Mouse (Mus musculus) liver, embryonic 14.5 days (tissue): ENCODE measurements around the gene Sept11. TPM values are rescaled to one million over a fixed set of nuclear protein-coding genes. Genes with fewer than 3 reads are reported as not detected.

Source experiments
- ATAC-seq: fragments of 200-750 bp; cut with Nextera tagmentation; 2 replicates; pipeline ENCODE4 v1.8.0; 2017; ENCODE audit warnings: moderate number of reproducible peaks, mild to moderate bottlenecking, moderate library complexity; ENCODE audit not compliant: insufficient read depth
- DNase-seq, 3 experiments: peaks; one replicate each; pipeline ENCODE4 v3.0.0-alpha.2; 2012 to 2013; ENCODE audit warnings: low read depth in 3 of 3, low spot score in 3 of 3
- H3K27ac ChIP-seq: fragments of 300-500 bp; sonication (generic); 2 replicates; pipeline ENCODE4 v1.5.1; 2014; ENCODE audit warnings: moderate library complexity, mild to moderate bottlenecking, control low read depth, inconsistent platforms
- H3K27me3 ChIP-seq: fragments of 300-500 bp; sonication (generic); 2 replicates; pipeline ENCODE4 v1.6.1; 2014; ENCODE audit warnings: mild to moderate bottlenecking, low read length, moderate library complexity; ENCODE audit not compliant: control insufficient read depth, insufficient read depth
- H3K36me3 ChIP-seq: fragments of 300-500 bp; sonication (generic); replicated peaks from 2 replicates; pipeline ENCODE4 v1.6.1; 2014; ENCODE audit warnings: low read depth; ENCODE audit not compliant: control insufficient read depth, insufficient read depth
- H3K4me1 ChIP-seq, 2 experiments: fragments of 200-500 bp in 1 of 2; fragments of 300-500 bp in 1 of 2; sonication (generic) in 1 of 2; replicated peaks; 2 replicates each; pipeline ENCODE4 v1.6.1; 2012 to 2014; ENCODE audit warnings: antibody characterized with exemption in 1 of 2, inconsistent platforms in 1 of 2, low read length in 1 of 2; ENCODE audit not compliant: control insufficient read depth in 2 of 2, insufficient read depth in 2 of 2
- H3K4me2 ChIP-seq: fragments of 300-500 bp; sonication (generic); 2 replicates; pipeline ENCODE4 v1.6.1; 2014; ENCODE audit warnings: low read depth, mild to moderate bottlenecking, control low read depth, moderate library complexity
- H3K4me3 ChIP-seq, 2 experiments: fragments of 200-500 bp in 1 of 2; fragments of 300-500 bp in 1 of 2; sonication (generic) in 1 of 2; 2 replicates each; pipeline ENCODE4 v1.5.1; 2012 to 2014; ENCODE audit warnings: low read depth in 2 of 2, low read length in 2 of 2, mild to moderate bottlenecking in 2 of 2, control low read depth in 1 of 2, inconsistent platforms in 1 of 2, moderate library complexity in 1 of 2; ENCODE audit not compliant: insufficient read depth in 1 of 2
- H3K9ac ChIP-seq: fragments of 300-500 bp; sonication (generic); replicated peaks from 2 replicates; pipeline ENCODE4 v1.6.1; 2014; ENCODE audit warnings: mild to moderate bottlenecking, control low read depth, moderate library complexity
- H3K9me3 ChIP-seq: fragments of 300-500 bp; sonication (generic); 2 replicates; pipeline ENCODE4 v1.6.1; 2016; ENCODE audit warnings: low read length, mixed read lengths; ENCODE audit not compliant: control insufficient read depth
- CTCF ChIP-seq: IDR thresholded peaks from 2 replicates; pipeline ENCODE4 v1.5.1; 2016; ENCODE audit warnings: antibody characterized with exemption, low read depth, control low read depth
- EP300 ChIP-seq: IDR thresholded peaks from 2 replicates; pipeline ENCODE4 v1.6.1; 2016; ENCODE audit warnings: antibody characterized with exemption, low read depth
- WGBS: fragments of 180-500 bp; shearing (Covaris S2); extraction: QIAGEN DNeasy Blood & Tissue Kit; methylation state at CpG from one replicate; pipeline ENCODE4 v1.1.7; 2014; ENCODE audit not compliant: insufficient replicate concordance; 5-methylcytosine and 5-hydroxymethylcytosine counted together
- polyA plus RNA-seq, 2 experiments: library from polyadenylated mRNA; depleted of rRNA in 1 of 2; stranded (reverse) in 1 of 2; unstranded in 1 of 2; fragments of >200 nt; fragmentation: Nextera tagmentation in 1 of 2; extraction: Ambion mirVana in 1 of 2; gene quantifications; 2 replicates each; pipeline versions ENCODE4 v1.2.1 to v1.2.3; 2012 to 2014

Gene Sept11
- polyA plus RNA-seq, 2 experiments = 13.8 to 18.6 TPM

DNA sequence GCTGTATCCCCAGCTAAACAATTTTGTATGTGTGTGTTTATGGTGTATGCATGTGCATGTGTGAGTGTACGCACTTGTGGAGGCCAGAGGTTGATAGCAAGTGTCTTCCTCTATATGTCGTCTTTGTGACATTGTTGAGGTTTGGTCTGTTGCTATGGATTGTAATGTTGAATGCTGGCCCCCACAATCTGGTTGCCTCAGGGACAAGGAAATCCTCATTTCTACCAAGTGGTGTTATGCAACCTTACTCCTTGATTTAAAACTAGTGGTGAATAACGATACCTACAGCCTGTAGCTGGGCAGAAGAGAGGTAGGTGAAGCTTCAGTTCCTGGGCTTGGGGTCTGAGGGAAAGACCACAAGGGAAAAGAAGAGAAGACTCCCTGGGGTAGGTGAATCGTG is 7.3 kb upstream of the Sept11 start:
- Histone ChIP-seq H3K27me3 (no peaks in the 10 kb centered on the region), H3K4me1 (no peaks in the 10 kb centered on the region), H3K36me3 (no peaks in the 10 kb centered on the region), H3K9me3 (no peaks in the 10 kb centered on the region), H3K9ac (no peak overlapping the region), H3K4me3 (no peak overlapping the region), H3K4me2 (no peak overlapping the region), H3K27ac (no peak overlapping the region)
- DNase-seq (no peak), ATAC-seq (no peak)
- WGBS = 59% methylated on average over 4 of the region's 4 CpGs
- no peak for TF ChIP-seq CTCF
- no peak for TF ChIP-seq EP300

DNA sequence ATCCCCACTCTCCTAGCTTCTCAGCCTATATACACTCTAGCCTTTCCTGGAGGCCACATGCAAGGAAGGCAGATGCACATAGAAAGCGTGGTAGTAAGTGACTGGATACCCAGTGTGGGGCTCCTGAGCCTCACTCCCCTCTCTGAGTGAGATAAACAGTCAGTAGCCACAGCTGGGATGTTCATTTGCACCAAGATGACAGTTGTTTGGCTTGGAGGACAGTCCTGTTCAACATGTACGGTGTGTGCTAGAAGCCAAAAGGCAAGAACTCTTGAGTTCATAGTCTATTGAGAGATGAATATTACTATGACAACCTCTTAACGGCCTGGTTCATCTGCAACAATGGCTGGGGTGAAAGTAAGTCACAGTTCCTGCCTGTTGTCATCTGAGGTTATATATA is 2.0 kb upstream of the Sept11 start:
- 65% methylated on average over 3 of the region's 3 CpGs for WGBS
- peaks cover 4 to 13% of the 10 kb centered on the region in 2 experiments for H3K4me1 ChIP-seq
- H3K9ac ChIP-seq = no peak overlapping the region
- H3K36me3 ChIP-seq = no peaks in the 10 kb centered on the region
- ATAC-seq (no peak), DNase-seq (no peak)
- no peak overlapping the region for H3K4me2 ChIP-seq
- H3K27ac ChIP-seq = no peak overlapping the region
- no peak overlapping the region for H3K4me3 ChIP-seq
- TF ChIP-seq CTCF (no peak), EP300 (no peak)
- H3K9me3 ChIP-seq = no peaks in the 10 kb centered on the region
- no peaks in the 10 kb centered on the region for H3K27me3 ChIP-seq

DNA sequence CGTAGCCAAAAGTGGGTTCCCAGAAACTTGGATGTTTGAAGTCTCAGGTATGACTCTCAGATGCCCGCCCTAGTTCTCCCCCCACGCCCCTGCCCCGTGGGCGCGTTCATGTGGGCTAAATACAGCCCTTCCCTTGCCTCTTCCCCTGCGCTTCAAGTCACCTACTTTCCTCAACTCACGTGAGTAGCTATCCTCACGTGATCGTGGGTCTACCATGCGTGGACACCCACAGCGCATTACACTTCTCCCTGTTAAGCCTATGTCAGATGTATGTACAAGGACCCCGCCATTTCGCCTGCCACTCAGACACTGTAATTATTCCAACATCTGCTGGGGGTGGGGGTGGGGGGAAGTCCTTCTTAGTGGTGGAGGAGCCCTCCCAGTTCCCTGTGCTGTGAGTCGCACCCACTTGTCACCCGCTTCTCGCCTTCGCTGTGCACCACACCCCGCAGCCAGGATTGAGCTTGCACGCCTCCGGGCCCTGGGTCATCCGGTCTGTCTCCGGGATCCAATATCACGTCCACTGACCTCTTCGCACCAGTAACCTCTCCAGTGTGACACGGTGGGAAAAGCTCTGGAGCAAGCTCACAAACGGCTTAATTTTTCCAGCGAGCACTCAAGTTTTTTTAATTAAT is 973 bp upstream of the Sept11 start:
- 6% methylated on average over 28 of the region's 28 CpGs for WGBS
- no peak for DNase-seq
- Histone ChIP-seq H3K27me3 (no peaks in the 10 kb centered on the region), H3K36me3 (no peaks in the 10 kb centered on the region), H3K4me1 (peaks cover 4 to 15% of the 10 kb centered on the region in 2 experiments), H3K9me3 (no peaks in the 10 kb centered on the region), H3K9ac (peak overlapping the region; percentile 70), H3K4me3 (peak overlapping the region; percentile 69 to 86), H3K4me2 (peak overlapping the region; percentile 82), H3K27ac (no peak overlapping the region)
- peak; percentile 29; the same call in 1 of the 2 replicates for ATAC-seq
- TF ChIP-seq CTCF = no peak
- TF ChIP-seq EP300 = no peak

DNA sequence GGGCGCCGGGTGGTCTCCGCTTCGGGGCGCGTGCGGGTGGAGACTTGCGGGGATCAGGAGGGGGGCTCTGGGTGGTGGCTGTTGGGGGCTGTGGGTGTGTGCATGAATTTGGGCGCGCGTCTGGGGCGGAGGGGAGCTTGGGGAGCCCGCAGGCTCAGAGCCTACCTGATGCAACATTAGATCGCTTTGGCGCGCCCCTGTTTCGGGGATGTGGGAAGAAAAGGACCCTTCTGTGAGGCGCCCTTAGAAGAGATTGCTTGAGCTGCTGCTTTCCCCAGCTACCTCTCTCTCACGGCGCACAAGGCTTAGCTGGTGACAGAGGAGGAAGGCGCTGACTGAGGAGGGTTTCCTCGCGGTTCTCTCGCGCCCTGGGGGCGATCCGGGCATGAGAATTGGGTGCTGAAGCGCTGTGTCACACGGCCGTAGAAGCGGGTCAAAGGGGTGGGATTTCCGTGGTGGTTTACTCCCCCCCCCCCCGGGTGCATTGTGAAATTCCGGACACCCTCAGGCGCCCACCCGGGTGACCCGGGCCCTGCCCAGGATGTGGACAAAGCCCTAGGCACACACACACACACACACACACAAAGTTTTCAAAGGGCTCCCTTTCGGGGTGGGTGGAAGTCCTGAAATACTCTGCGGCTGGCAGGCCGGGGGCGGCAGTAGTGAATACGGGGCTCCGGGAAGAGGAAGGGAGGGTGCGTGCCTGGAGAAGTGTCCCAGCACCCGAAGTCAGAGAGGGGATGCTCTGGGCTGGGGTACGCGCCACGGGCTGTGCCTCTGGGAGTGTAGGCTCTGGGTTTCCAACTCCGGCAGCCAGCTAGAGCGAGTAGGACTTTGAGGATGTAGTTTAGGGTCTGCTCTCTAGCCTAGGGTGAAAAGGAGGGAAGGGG is 646 bp downstream of the Sept11 start:
- Histone ChIP-seq H3K4me3 (peak overlapping the region; percentile 69 to 86), H3K9ac (peak overlapping the region; percentile 70), H3K4me1 (peaks cover 4 to 15% of the 10 kb centered on the region in 2 experiments), H3K4me2 (peak overlapping the region; percentile 82), H3K27ac (no peak overlapping the region), H3K9me3 (no peaks in the 10 kb centered on the region), H3K27me3 (no peaks in the 10 kb centered on the region), H3K36me3 (no peaks in the 10 kb centered on the region)
- WGBS = under 1% methylated on average over 50 of the region's 50 CpGs
- ATAC-seq = peak; percentile 40
- TF ChIP-seq EP300 (no peak), CTCF (no peak)
- no peak for DNase-seq

DNA sequence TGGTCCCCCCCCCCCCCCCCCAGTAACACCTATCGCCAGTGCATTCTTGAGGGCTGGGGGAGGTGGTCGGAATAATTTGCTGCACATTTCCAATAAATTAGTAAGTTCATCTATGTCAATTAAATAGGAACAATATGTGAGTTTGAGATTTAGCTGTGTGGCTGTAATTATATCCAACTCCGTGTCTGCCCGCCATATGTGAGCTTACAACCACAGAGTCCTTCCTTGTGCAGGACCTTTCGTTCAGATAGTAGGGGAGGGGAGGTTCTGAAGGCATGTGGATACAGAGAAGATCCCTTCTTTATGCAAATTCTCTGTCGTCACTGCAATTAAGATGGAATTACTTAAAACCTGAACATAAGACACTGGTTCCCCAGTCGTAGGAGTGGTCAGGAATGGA is 2.1 kb downstream of the Sept11 start:
- no peak for ATAC-seq
- Histone ChIP-seq H3K4me1 (peaks cover 4 to 16% of the 10 kb centered on the region in 2 experiments), H3K27ac (no peak overlapping the region), H3K27me3 (no peaks in the 10 kb centered on the region), H3K4me2 (no peak overlapping the region), H3K36me3 (no peaks in the 10 kb centered on the region), H3K9ac (no peak overlapping the region), H3K9me3 (no peaks in the 10 kb centered on the region), H3K4me3 (no peak overlapping the region)
- 66% methylated on average over 7 of the region's 7 CpGs for WGBS
- TF ChIP-seq EP300 = no peak
- no peak for DNase-seq
